Mouse (Mus musculus) 3134 (cell line): ENCODE data around the gene Fam71d.

Source experiments
- DNase-seq: peaks from one replicate; pipeline ENCODE4 v3.0.0-alpha.2; 2011; ENCODE audit warnings: low spot score; ENCODE audit not compliant: insufficient read length; ENCODE audit errors: extremely low read depth

Gene Fam71d

GRCm38 (mm10) chr12:78769031-78769713 lies 77.8 kb downstream of the Fam71d start:
- peak; percentile 10 for DNase-seq

GRCm38 (mm10) chr12:78773211-78773610 lies 81.9 kb downstream of the Fam71d start:
- no peak for DNase-seq

DNA sequence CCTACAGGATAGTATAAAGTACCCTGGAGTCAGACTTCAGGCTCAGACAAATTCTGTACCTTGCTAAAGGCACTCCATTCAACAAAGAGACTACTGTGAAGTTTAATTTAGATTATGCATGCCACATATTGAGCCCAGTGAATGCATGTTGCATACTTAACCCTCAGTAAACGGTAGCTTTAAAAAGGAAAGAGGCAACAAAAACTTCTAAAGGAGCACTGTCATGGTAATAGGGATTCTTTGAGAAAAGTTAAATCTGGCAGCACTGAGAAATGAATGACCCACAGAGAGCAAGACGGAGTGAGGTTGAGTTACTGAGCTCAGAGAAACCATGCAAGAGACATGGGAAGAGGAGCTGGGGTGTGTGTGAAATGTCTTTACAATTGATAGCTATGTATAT lies 86.6 kb downstream of the Fam71d start:
- DNase-seq = no peak

GRCm38 (mm10) chr12:78778423-78779067 lies 87.2 kb downstream of the Fam71d start:
- no peak for DNase-seq
